Mouse (Mus musculus) effector memory CD4-positive, alpha-beta T cell, adult 5 months (primary cell): Measurements from ENCODE around the gene Ankrd2. TPM values are rescaled to one million over a fixed set of nuclear protein-coding genes. Genes with fewer than 3 reads are reported as not detected.

ENCODE experiments used
- polyA plus RNA-seq: library from polyadenylated mRNA; unstranded; fragments of 100-300 nt; shearing (Covaris generic); gene quantifications from one replicate; pipeline ENCODE4 v1.2.1, GENCODE M21; 2017

Gene Ankrd2
- not detected for polyA plus RNA-seq

GRCm38 (mm10) chr19:42035456-42036248, at the start of gene Ankrd2:
Gene Ankrd2 (plus strand): TSS chr19:42036000.

GRCm38 (mm10) chr19:42045269-42046102, 9.7 kb downstream of the Ankrd2 start, which contains the start of gene Hoga1:
Gene Hoga1 (plus strand): TSS chr19:42045610.

GRCm38 (mm10) chr19:42051948-42052347, 16.1 kb downstream of the Ankrd2 start, which contains the start of gene 4933411K16Rik:
Gene 4933411K16Rik (plus strand): TSS chr19:42052248.

GRCm38 (mm10) chr19:42086166-42086565, 50.4 kb downstream of the Ankrd2 start, which contains the start of gene Morn4:
Gene Morn4 (minus strand): TSS chr19:42086357.

GRCm38 (mm10) chr19:42089748-42090595, 54.2 kb downstream of the Ankrd2 start, which contains the start of gene Pi4k2a:
Gene Pi4k2a (plus strand): TSS chr19:42090470.

Other genes starting within 250 kb of the Ankrd2 start
- gene Arhgap19, start 234.0 kb upstream of the Ankrd2 start, polyA plus RNA-seq, result 1.5 TPM
- 8.3 TPM for gene Frat1, start 206.0 kb upstream of the Ankrd2 start, polyA plus RNA-seq
- 103 TPM for gene Frat2, start 187.9 kb upstream of the Ankrd2 start, polyA plus RNA-seq
- 30.4 TPM for gene Rrp12, start 139.8 kb upstream of the Ankrd2 start, polyA plus RNA-seq
- 173 TPM for gene Pgam1, start 124.1 kb upstream of the Ankrd2 start, polyA plus RNA-seq
- 61.7 TPM for gene Exosc1, start 102.6 kb upstream of the Ankrd2 start, polyA plus RNA-seq
- gene Zdhhc16, start 102.5 kb upstream of the Ankrd2 start, polyA plus RNA-seq, result 32.4 TPM
- gene Mms19, start 54.8 kb upstream of the Ankrd2 start, polyA plus RNA-seq, result 57.3 TPM
- 5.6 TPM for gene Ubtd1, start 54.2 kb upstream of the Ankrd2 start, polyA plus RNA-seq
- not detected for gene Hoga1, start 9.6 kb downstream of the Ankrd2 start, polyA plus RNA-seq
- gene 4933411K16Rik, start 16.2 kb downstream of the Ankrd2 start, polyA plus RNA-seq, result not detected
- gene Morn4, start 50.4 kb downstream of the Ankrd2 start, polyA plus RNA-seq, result 1.9 TPM
- gene Pi4k2a, start 54.5 kb downstream of the Ankrd2 start, polyA plus RNA-seq, result 57.2 TPM
- gene Avpi1, start 93.1 kb downstream of the Ankrd2 start, polyA plus RNA-seq, result 33.8 TPM
- 18.7 TPM for gene Marveld1, start 111.4 kb downstream of the Ankrd2 start, polyA plus RNA-seq
- 62.3 TPM for gene Zfyve27, start 128.0 kb downstream of the Ankrd2 start, polyA plus RNA-seq
- not detected for gene Sfrp5, start 166.3 kb downstream of the Ankrd2 start, polyA plus RNA-seq
- not detected for gene Golga7b, start 211.6 kb downstream of the Ankrd2 start, polyA plus RNA-seq